Mouse (Mus musculus): ENCODE results near the gene Gm17655.
A peak's percentile ranks its signal among the peaks of the same experiment; 100 is the strongest.
"Not testable (repeated sequence)": the region's sequence is repeated elsewhere in the genome, so short reads cannot be mapped to it uniquely, and the experiment has no call there.

Gene Gm17655

GRCm38 (mm10) chr5:110072413-110072812 lies at the start of gene Gm17655:
Gene Gm17655, minus strand, starts transcription at chr5:110072513.
- DNase-seq (ENCODE audit: low read depth, low spot score) = not testable (repeated sequence)

GRCm38 (mm10) chr5:110109991-110110441 lies 37.7 kb upstream of the Gm17655 start, which contains the start of gene Zfp605:
Gene Zfp605, plus strand, starts transcription at chr5:110110092.
- DNase-seq (ENCODE audit: low read depth, low spot score) = peak; percentile 94

DNA sequence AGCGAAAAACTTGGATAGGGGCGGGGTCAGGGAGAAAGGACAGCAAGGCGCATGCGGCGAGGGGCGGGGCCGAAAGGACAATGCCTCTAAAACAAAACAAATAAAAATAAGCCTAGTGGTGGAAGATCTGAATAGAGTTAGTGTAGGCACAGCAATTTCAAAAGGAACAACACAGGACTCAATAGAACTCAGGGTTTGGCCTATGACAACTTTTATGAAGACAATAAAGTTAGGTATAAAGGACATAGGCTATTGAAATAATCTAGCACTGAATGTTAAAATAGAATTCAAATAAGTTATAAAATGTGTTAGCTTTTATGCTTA lies 36.0 kb upstream of the Gm17655 start:
- no peak for DNase-seq (ENCODE audit: low read depth, low spot score)

DNA sequence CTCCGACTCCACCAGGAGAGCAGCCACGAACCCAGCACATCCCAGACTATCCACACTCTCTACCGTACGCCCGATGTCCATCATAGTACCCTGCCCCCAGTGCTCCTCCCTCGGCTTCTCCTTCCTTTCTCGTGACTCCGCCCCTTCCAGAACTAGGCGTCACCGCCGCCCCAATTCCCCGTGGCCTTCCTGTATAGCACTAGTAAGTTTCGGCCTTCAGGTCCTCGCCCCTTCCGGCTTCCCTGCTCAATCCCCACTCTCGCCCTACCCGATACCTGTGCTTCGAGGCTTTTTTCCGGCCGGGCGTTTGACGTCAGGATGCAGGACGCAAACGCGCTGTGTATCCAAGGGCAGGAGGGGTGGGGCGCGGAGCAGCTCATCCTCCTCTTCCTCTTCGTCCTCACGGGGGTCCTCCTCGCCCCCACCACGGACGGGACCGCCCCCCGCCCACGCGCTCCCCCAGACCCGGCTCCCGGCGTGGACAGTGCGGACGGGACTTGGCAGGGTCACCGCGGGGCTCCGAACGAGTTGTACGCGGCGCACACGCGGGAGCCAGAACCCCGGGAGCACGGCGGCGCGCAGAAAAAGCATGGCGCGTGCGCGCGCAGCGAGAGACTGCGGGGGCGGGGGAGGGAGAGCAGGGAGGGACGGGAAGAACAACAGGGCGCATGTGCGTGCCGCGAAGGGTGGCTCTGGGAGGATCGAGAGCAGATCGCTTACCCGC lies 35.4 kb upstream of the Gm17655 start, which contains the start of gene Gtpbp6:
Gene Gtpbp6, minus strand, starts transcription at position 617 of the 724 bp plus-strand sequence.
- DNase-seq (ENCODE audit: low read depth, low spot score) = peak; percentile 99

- DNase-seq (ENCODE audit: low read depth, low spot score) = no peak
Measured at GRCm38 (mm10) chr5:110106901-110107564, 34.7 kb upstream of the Gm17655 start.

- no peak for DNase-seq (ENCODE audit: low read depth, low spot score)
Measured at GRCm38 (mm10) chr5:110106140-110106871, 34.0 kb upstream of the Gm17655 start.

GRCm38 (mm10) chr5:110104616-110105380 lies 32.5 kb upstream of the Gm17655 start:
- peak; percentile 62 for DNase-seq (ENCODE audit: low read depth, low spot score)

- DNase-seq (ENCODE audit: low read depth, low spot score) = peak; percentile 50
Measured at GRCm38 (mm10) chr5:110103901-110104615, 31.7 kb upstream of the Gm17655 start.

DNA sequence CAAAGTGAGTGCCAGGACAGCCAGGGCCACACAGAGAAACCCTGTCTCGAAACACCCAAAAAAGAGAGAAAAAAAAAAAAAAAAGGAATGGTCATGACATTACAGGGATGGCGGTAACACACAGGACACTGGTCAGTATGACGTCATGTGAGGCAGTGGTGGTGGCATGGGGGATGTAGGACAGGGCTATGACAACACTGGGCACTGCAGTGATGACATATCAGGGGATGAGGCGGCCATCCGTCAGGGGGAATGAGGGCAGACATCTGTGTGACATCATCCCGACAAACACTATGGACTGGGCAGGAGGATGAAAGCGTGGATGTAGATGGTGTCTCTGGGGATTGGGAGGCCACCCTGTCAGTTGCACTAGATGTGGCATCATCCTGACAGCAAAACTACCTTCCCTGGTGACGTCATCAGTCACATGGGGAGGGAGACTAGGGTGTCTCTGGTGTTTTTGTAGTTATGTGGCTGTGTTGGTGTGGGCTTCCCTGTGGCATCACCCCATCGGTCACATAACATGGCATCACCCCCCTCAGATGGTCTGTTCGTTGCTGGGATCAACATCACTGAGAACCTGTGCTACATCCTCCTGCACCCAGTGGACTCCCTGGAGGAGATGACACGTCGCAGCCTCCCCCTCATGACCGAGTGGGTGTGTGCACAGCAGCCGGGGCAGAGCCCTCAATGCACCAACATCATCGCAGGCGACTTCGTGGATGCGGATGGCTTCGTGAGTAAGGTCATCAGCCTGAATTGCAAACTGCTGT lies 30.7 kb upstream of the Gm17655 start:
- DNase-seq (ENCODE audit: low read depth, low spot score) = no peak

DNA sequence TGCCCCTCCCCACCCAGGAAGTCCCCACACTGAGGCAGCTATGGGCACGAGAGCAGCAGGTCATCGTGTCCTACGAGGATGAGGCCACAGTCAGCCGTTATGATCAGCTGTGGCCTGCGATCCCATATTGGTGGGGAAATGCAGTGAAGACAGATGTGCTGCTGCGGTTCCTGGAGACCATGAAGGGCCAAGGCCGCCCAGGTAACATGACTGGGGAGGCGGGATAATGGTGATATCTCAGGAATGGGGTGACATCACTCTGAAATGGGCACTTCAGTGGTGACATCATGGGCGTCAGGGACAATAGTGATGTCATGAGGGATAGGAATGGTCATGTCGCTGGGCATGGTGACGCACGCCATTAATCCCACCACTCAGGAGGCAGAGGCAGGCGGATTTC lies 30.1 kb upstream of the Gm17655 start:
- DNase-seq (ENCODE audit: low read depth, low spot score) = peak; percentile 27

- peak; percentile 46 for DNase-seq (ENCODE audit: low read depth, low spot score)
Measured at GRCm38 (mm10) chr5:110101716-110102347, 29.5 kb upstream of the Gm17655 start.

- peak; percentile 37 for DNase-seq (ENCODE audit: low read depth, low spot score)
Measured at GRCm38 (mm10) chr5:110100921-110101631, 28.8 kb upstream of the Gm17655 start.

DNA sequence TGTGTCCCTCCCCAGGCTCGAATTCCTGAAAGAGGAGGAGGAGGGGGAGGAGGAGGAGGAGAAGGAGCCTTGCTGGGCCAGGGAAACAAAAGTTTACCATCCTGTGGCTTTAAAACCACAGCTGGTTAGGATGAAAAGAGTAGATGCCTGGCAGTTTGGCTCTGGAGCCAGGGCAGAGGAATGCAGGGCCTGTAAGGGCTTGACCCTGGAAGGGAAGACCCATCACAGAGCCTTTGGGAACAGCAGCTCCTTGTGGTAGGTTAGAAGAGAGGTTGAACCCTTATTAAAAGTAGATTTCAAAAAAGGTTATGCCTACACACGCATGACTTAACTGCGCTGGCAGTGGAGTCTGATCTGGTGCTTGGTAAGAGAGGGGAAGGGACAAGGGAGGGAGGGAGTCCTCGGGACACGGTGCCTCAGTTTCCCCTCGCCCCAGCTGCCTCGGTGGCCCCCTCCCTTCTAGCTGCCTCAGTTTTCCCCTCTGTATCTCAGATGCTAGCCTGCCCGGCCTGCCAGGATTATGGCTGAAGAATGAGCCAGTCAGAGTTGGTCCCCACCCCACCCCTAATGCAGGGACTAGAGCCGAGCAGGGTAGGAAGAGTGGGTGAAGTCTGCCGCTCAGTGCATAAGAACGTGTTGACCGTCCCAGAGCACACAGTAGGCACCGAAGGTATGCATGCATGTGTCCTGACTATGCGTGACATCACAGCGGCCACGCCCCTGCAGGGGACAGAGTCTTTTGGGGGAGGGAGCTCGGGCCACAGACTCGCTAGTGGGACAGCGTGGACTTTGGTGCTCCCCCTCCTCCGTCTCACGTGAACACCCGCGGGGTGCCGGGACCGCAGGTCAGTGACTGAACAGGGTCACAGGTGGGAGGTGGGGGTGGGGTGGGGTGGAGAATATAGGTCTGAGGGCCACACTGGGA lies 27.6 kb upstream of the Gm17655 start, which contains the start of gene Plcxd1:
Gene Plcxd1, plus strand, starts transcription at position 314 of the 925 bp plus-strand sequence.
- peak; percentile 66 for DNase-seq (ENCODE audit: low read depth, low spot score)

DNA sequence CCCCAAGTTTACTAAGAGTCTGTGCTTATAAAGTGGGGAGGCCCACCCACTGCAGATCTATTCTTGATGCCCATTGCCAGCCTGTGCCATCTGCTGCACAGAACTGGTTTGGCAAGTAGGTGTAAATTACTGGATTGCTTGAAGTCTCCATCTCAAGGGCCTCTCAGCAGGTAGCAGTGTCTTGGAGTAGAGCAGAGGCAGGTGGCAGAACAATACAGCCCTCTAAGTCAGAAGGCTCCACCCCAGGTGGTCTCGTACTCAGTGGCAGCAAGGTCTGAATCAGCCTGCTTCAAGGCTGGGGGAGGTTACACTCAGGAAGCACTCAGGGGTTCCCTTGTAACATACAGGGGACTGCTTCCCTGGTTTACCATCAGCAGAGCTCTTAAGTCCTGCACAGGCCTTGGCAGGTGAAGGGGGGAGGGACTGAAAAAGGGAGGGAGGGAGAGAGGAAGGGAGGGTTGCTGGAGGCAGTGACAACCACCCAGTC lies 26.7 kb upstream of the Gm17655 start:
- peak; percentile 91 for DNase-seq (ENCODE audit: low read depth, low spot score)

GRCm38 (mm10) chr5:110094847-110095213 lies 22.5 kb upstream of the Gm17655 start:
- no peak for DNase-seq (ENCODE audit: low read depth, low spot score)

DNA sequence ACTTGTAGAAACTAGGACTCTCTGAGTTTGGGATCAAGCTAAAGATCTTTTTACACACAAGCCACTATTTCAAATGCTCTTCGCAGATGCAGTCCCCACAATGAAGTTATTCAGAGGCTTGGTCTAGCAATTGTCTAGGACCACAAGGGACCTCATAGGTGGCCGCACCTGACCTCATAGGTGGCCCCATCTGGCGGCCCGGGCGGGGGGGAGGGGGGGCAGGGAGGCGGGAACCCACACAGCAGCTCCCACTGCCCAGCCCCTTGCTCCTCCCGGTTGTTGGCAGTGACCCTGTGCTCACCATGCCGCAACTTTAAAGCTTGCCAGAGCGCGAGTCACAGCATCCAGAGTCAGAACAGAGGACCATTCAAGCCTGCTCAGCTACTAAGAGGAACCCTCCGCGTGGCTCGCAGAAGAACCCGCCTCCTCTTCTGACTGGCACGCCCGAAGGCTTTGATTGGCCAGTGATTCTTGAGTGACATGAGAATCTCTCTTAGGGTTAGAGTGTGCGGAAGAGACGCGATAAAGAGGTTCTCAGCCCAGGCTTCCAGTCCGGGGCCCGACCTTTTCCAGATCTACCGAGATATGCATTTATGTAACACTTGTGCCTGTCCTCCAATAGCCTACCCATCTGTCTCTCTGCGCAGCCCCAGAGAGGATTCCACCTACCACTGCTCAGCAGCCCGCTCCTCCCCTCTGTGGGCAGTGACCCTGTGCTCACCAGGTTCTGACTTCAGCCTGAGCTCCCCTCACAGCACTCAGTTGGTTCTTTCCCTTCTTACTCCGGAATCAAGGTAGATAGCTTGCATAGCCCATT lies 21.9 kb upstream of the Gm17655 start, which contains the start of gene Gm35315:
Gene Gm35315, minus strand, starts transcription at position 391 of the 817 bp plus-strand sequence.
- DNase-seq (ENCODE audit: low read depth, low spot score) = peak; percentile 95

- DNase-seq (ENCODE audit: low read depth, low spot score) = no peak
Measured at GRCm38 (mm10) chr5:110091546-110091945, 19.2 kb upstream of the Gm17655 start.

Measured in ZHBTc4 (cell line).